Mouse (Mus musculus): ENCODE results near the gene Dnajb2. TPM values are rescaled to one million over a fixed set of nuclear protein-coding genes. Genes with fewer than 3 reads are reported as not detected.
A peak's percentile ranks its signal among the peaks of the same experiment; 100 is the strongest.

Gene Dnajb2
- total RNA-seq, 2 experiments from 2014 or later, result 93.6 to 102 TPM

DNA sequence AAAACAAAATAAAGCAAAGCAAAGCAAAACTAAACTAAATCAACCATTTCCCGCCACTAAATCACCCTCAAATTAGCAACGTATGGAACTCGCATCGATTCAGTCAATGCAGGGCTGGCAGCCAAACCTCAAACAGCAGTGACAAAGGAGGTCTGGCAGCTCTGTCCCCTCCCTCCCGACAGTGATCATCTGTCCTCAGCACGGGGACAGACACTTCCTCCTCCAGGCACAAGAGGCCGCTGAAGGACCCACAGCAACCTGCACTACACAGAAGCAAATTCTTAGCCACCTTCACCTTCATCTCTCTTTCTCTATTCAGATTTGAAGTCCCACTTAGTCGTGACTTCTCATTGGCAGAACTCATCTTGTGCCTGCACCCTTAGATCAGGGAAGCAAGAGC is 1.6 kb upstream of the Dnajb2 start:
- intact Hi-C loops (cut with DNase I), result no loop called here
- Histone ChIP-seq H3K27ac (peak overlapping the region; percentile 16; the same call in 1 of the 2 replicates), H3K4me3 (no peak overlapping the region)
- TF ChIP-seq CTCF (IDR thresholded peaks at IDR 0.05), result peak; percentile 80
- DNase-seq (ENCODE audit: extremely low spot score in 1 of 2, low spot score in 2 of 2), result peak; percentile 67 to 70

DNA sequence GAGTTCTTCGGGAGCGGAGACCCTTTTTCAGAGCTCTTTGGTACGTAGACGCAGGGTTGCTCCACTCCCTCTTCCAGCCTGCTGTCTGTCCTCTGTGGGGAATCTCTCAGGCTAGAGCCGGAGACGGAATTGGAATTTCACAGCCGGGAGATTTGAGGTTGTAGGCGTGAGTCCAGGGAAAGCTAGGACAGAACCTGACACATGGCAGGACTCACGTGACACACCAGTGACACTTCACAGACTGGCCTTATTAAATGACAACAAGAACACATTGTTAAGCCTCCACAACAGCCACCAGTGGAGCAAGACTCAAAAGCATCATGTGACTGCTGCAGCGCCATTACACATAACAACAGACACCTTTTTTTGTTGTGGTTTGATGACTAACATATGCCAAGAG is 3.4 kb downstream of the Dnajb2 start:
- Histone ChIP-seq H3K27ac (peak overlapping the region; percentile 77), H3K4me3 (no peak overlapping the region)
- no peak for DNase-seq (ENCODE audit: extremely low spot score in 1 of 2, low spot score in 2 of 2)
- intact Hi-C loops (cut with DNase I), result no loop called here
- TF ChIP-seq CTCF (IDR thresholded peaks at IDR 0.05), result no peak

DNA sequence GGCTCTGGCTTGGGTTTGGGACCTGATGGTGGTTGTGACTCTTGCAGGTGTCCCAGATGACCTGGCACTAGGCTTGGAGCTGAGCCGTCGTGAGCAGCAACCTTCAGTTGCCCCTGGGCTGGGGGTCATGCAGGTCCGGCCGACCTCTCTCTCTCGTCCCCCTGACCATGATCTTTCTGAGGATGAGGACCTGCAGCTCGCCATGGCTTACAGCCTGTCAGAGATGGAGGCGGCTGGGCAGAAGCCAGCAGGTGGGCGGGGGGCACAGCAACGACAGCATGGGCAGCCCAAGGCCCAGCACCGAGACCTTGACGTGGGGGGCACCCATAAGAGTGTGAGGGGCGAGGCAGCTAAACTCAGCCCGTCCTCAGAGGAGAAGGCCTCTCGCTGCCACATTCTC is 7.2 kb downstream of the Dnajb2 start:
- intact Hi-C loops (cut with DNase I), result no loop called here
- DNase-seq (ENCODE audit: extremely low spot score in 1 of 2, low spot score in 2 of 2), result no peak
- H3K27ac ChIP-seq, result peak overlapping the region; percentile 87; the same call in 1 of the 2 replicates
- TF ChIP-seq CTCF (IDR thresholded peaks at IDR 0.05), result no peak
- H3K4me3 ChIP-seq, result no peak overlapping the region

DNA sequence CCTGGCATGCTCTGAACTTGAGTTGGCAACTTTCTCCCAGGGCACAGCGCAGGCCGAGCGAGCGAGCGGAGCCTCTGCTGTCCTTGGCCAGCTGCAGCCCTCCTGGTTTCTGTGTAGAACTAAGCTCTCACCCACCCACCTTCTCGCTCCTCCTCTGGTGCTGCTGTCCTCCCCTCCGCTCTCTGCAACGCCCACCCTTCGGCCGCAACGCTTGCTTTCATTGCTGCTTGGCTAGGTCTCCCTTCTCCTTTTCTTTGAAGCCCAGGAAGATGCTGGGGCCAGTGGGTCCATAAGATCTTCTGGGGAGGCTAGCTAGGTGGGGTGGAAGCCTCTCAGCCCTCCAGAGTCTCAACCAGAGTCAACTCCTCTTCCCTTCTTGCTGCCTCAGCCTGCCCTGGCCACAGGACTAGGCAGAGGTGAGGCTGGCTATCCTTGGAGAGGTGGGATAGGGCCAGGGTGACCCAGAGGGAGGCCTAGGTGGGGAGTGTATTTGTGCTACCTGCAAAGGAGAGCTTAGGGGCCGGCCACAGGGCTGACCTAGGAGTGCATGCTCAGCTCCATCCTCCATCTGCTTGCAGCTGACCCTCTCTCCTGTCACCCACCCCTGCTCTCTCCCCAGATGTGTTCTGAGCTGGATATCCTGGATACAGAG is 8.1 kb downstream of the Dnajb2 start:
- TF ChIP-seq CTCF (IDR thresholded peaks at IDR 0.05), result no peak
- no peak for DNase-seq (ENCODE audit: extremely low spot score in 1 of 2, low spot score in 2 of 2)
- Histone ChIP-seq H3K4me3 (no peak overlapping the region), H3K27ac (peak overlapping the region; percentile 87)
- intact Hi-C loops (cut with DNase I), result no loop called here

DNA sequence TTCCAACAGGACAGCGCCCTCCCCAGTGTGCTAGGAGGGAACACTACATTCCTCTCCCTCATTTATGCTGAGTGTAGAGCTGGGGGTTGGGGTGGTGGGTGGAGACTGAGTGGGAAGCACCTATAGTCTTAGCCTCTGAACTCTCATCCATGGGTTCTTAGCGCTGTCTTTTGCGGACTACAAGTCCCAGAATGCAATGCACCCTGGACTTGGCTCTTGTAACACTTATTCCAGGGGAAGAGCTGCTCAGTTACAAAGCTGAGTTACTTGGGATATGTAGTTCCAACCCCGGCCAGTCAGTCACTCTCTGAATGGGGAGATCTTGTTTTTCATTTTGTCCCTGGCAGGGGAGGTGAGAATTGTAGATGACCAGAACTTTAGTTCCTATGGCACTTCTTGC is 8.6 kb downstream of the Dnajb2 start:
- intact Hi-C loops (cut with DNase I), result no loop called here
- Histone ChIP-seq H3K4me3 (no peak overlapping the region), H3K27ac (peak overlapping the region; percentile 87)
- DNase-seq (ENCODE audit: extremely low spot score in 1 of 2, low spot score in 2 of 2), result no peak
- no peak for TF ChIP-seq CTCF (IDR thresholded peaks at IDR 0.05)

DNA sequence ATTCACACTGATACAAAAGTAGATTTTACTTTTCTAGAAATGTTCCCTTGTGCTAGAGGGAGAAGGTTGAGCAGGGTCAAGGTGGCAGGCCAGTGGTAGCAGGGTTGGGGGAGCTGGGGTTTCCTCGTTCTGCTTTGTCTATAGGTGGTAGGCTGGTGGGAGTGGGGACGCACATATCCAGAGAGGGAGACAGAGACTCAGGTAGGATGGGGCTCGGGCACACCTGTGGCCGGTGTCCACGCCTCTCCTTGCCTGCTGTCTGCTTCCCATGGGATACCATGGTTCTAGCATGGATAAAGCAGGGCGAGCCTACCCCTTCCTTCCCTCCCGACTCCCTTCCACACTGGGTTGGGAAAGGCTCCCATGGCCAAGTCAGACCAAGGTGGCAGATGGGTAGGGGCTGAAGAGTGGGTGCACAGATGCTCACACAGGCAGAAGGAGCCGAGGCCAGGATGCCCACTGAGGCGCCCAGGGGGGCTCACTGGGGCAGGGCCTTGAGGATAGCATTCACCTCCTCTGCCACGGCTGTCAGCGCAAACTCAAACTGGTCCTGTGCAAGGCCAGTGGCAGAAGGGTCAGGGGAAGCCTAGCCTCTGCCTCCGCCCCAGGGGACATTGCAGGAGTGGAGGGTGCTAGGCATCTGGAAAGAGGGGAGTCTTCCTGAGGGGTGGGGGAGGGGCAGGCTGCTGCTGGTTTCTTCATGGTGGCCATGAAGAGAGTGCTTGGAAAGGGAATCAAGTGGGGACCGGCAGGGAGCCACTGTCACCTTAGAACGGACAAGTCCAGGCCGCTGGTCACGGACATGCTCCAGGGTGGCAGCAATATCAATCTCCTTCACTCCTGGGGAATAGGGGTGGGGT is 11.1 kb downstream of the Dnajb2 start:
- peak overlapping the region; percentile 48; the same call in 1 of the 2 replicates for H3K27ac ChIP-seq
- no peak overlapping the region for H3K4me3 ChIP-seq
- no peak for DNase-seq (ENCODE audit: extremely low spot score in 1 of 2, low spot score in 2 of 2)
- intact Hi-C loops (cut with DNase I), result no loop called here
- no peak for TF ChIP-seq CTCF (IDR thresholded peaks at IDR 0.05)

DNA sequence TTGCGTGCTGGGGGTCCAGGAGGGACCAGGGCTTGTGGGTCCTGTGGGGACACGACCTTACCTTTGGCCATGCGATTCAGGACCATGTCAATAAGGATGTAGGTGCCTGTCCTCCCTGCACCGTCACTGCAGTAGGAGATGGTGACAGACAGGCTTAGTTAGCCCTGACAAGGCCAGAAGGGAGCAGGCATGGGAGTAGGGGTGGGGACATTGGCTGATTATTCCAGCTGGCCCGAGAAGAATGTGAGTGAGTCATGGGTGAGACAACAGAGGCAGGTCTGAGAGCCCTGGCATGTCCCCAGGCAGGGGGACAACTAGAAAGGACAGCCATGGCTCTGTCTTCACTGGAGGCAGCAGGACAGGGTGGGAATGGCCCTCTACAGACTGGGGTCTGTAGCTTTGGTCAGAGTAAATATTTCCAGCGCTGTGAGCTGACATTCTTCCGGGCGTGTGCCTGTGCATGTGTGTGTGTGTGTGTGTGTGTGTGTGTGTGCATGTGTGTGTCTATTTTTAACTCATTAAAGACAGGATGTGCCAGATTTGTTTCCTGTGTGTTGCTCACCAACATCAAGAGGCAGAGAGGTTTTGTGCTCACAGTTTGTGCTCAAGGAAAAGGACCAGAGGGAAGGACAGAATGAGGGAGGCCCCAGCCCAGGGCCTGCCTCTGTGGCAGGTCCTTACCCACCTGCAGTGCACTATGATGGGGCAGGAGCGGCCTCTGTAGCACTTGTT is 12.0 kb downstream of the Dnajb2 start:
- DNase-seq (ENCODE audit: extremely low spot score in 1 of 2, low spot score in 2 of 2), result no peak
- intact Hi-C loops (cut with DNase I), result no loop called here

DNA sequence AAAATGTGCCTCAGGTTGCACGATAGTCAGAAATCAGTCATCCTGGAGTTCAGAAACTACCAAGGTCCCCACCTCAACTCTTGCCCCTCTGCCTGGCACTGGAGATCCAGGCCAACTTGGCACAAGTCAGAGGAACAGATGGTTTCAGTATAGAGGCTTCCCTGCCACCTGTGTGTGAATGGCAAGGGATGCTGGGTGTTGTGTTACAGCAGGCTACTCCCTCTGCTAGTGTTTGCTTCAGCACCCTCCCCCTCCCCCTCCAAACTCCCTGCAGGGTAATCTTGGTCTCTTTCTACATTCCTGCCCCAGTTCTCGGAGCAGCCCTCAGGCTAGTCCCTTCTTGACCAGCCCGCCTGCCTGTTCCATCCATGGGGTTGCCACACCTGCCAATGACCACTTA is 14.3 kb downstream of the Dnajb2 start:
- H3K4me3 ChIP-seq, result no peak overlapping the region
- intact Hi-C loops (cut with DNase I), result loop anchor here (5.0 kb wide), 2 partner anchors 33 to 68 kb away; partner anchors contain the start of genes Abcb6 and Tuba4a
- DNase-seq (ENCODE audit: extremely low spot score in 1 of 2, low spot score in 2 of 2), result no peak
- no peak overlapping the region for H3K27ac ChIP-seq
- TF ChIP-seq CTCF (IDR thresholded peaks at IDR 0.05), result no peak

More for the DNA sequence above, 12.0 kb downstream of the Dnajb2 start:
- Histone ChIP-seq H3K27ac (peak overlapping the region; percentile 55), H3K4me3 (no peak overlapping the region)
- no peak for TF ChIP-seq CTCF (IDR thresholded peaks at IDR 0.05)

DNA sequence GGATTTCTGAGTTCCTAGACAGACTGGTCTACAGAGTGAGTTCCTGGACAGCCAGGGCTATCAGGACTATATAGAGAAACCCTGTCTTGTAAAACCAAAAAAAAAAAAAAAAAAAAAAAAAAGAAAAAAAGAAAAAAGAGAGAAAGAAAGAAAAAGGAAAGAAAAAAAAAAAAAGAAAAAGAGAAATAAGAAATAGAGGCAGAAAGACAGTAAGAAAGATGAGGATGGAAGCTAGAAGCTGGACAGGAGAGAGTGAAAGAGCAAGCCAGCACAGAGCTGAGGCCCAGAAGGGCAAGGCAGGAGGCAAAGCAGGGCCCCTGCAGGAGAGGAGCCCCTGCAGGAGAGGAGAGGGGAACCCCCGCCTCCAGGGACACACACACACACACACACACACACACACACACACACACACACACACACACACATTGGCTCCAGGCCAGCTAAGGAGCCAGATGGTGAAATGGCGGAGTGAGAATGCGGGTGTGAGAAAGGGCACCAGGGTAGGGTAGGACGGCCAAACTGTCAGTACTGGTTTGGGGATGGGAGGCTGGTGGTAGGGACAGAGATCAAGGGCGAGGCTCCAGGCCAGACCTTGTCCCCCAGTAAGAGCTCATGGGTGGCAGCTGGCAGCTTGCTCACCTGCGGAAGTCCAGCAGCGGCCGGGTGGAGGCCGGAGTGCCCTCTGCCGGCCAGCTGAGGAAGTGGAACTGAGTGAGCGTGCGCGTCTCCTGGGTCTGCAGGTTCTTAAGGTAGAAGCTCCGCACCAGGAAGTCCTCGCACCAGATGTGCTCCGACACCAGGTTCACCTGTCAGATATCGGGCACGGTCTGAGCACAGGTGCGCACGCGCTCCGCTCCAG is 15.1 kb downstream of the Dnajb2 start:
- Histone ChIP-seq H3K27ac (peak overlapping the region; percentile 61), H3K4me3 (no peak overlapping the region)
- intact Hi-C loops (cut with DNase I), result loop anchor here (5.0 kb wide), 2 partner anchors 34 to 69 kb away; partner anchors contain the start of genes Abcb6 and Tuba4a
- peak; percentile 89 for TF ChIP-seq CTCF (IDR thresholded peaks at IDR 0.05)
- peak; percentile 76 for DNase-seq (ENCODE audit: extremely low spot score in 1 of 2, low spot score in 2 of 2)

DNA sequence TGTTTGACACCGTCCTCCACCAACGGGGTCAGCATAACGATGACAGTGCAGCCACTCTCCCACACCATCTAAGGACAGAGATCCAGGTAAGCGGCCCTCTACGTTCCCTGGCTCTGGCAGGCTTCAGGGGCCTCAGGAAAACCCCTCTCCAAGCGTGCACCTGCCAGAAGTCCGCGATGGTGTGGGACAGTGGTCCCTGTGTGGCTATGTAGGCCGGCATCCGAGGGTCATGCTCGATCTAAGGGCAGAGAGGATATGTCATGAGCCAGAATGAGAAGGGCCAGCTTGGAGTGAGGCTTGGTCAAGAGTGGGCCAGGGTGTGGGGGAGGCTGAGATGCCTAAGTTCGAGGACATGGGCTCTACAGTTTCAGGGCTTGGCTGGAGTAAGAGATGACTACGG is 16.1 kb downstream of the Dnajb2 start:
- intact Hi-C loops (cut with DNase I), result loop anchor here (5.0 kb wide), 2 partner anchors 35 to 70 kb away; partner anchors contain the start of genes Abcb6 and Tuba4a
- H3K27ac ChIP-seq, result no peak overlapping the region; the same call in 1 of the 2 replicates
- DNase-seq (ENCODE audit: extremely low spot score in 1 of 2, low spot score in 2 of 2), result no peak
- H3K4me3 ChIP-seq, result no peak overlapping the region
- no peak for TF ChIP-seq CTCF (IDR thresholded peaks at IDR 0.05)

DNA sequence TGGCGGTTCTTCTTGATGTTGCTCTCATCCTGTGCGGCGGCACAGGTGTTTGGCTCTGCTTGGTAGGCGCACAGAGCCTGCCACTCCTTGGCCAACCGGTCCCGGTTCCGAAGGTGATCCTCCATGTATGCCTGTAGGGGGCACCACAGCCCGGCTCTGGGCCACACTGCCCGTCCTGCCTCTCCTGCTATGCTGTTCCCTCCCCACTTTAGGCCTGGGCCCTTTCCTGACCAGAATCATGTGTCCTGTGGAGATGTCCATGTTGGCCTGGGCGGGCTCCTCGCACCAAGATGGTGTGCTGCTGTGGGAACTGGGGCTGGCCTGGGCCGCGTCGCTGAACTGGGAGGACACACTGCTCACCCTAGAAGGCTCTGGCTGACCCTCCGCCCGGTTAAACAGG is 16.8 kb downstream of the Dnajb2 start:
- peak; percentile 43 for TF ChIP-seq CTCF (IDR thresholded peaks at IDR 0.05)
- no peak for DNase-seq (ENCODE audit: extremely low spot score in 1 of 2, low spot score in 2 of 2)

More for the DNA sequence above, 16.8 kb downstream of the Dnajb2 start:
- Histone ChIP-seq H3K4me3 (no peak overlapping the region), H3K27ac (no peak overlapping the region)
- intact Hi-C loops (cut with DNase I), result loop anchor here (5.0 kb wide), 2 partner anchors 36 to 71 kb away; partner anchors contain the start of genes Abcb6 and Tuba4a

Data from left cerebral cortex, adult 2 months (tissue).